Mouse (Mus musculus) mouse embryonic stem cell (cell line): ENCODE data around the gene Tprg.

ENCODE experiments used
- in situ Hi-C, 2 experiments: fragments of 300-500 bp; cut with MboI; formaldehyde crosslinking; loops; 1 replicate in 1 of 2; 3 replicates in 1 of 2; pipeline ENCODE4 v1.14.3; 2019 to 2020; ENCODE audit warnings: low sequenced_read_pairs in 2 of 2, low pct_unique_long_range_greater_than_20kb in 1 of 2, mixed read lengths in 1 of 2; ENCODE audit not compliant: unreplicated experiment in 1 of 2

The Tprg gene

DNA sequence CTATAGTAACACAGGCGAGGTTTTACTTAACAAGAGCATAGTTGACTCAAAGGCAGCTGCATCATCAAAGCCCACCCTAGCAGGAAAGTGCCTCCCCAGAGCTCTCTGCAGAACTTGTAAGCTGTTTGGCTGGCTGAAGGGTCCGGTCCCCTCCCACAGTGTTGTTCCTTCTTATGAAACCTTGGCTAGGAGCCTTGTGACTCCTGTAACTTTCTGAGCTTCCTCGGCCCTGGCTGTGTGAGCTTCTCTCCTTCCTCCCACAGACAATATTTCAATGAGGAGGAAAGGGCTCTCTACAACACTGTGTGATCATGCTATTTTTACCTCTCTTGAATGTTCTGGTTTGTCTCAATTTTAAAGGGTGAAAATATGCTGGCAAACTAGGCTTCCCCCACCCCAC lies 28.5 kb downstream of the Tprg start:
- in situ Hi-C loops: no loop called here

GRCm38 (mm10) chr16:25325631-25326238 lies 39.1 kb downstream of the Tprg start:
- in situ Hi-C loops: no loop called here

- in situ Hi-C loops: no loop called here
These were observed 46.9 kb downstream of the Tprg start for GRCm38 (mm10) chr16:25333279-25334219.

DNA sequence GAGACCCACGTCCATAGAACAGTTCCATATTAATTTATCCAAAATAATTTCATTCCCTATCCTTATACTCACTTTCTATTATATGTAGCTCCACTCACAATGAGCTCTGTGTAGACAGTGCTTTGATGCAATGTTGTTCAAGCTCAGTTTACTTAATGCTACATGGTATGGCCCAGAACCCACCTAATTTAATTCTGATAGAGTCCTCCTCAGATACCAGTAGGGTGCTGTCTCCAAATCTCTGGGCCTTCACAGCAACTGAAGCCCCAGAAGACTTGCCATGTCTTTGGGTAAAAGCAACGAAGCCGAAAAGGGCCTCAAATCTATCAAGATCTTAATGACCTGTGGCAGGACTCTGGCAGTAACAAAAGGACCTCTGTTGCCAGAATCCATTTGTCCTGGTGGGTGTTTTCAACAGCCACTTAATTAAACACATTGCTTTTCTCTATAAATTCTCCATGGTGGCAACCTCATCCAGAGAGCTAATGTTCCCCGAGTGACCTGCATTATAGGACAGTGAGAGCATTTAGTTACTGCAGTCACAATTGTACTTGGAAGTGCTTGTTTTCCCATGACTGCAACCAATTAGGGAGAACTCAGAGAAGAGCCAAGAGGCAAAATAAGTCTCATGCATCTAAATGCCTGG lies 48.6 kb downstream of the Tprg start:
- in situ Hi-C loops: no loop called here

- in situ Hi-C loops: loop anchor here in 1 of 2 experiments (25.0 kb wide), 1 partner anchor 613 kb away; no protein-coding TSS in a partner anchor
These were observed 63.0 kb downstream of the Tprg start for GRCm38 (mm10) chr16:25349626-25350025.

- in situ Hi-C loops: loop anchor here in 1 of 2 experiments (25.0 kb wide), 1 partner anchor 594 kb away; no protein-coding TSS in a partner anchor
These were observed 81.2 kb downstream of the Tprg start for GRCm38 (mm10) chr16:25367834-25368233.

DNA sequence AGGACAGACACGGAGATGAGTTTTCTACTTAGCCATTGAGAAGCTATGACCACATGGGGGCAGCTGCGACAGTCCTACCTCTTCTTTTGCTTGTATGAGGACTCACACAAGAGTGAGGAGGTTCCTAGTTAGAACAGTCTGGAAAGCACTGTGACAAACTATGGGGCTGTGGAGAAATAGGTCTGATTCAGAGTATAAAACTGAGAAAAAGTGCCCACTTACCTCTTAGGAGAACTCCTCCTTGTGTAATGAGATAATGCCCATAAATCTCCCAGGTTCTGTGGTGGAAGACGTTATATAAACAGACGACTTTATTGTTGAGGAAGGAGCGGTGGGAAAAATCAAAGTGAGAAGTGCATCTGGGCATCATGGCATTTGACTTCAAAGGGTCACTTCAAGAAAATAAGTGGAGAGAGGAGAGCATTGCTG lies 83.4 kb downstream of the Tprg start:
- in situ Hi-C loops: loop anchor here in 1 of 2 experiments (25.0 kb wide), 1 partner anchor 592 kb away; no protein-coding TSS in a partner anchor

DNA sequence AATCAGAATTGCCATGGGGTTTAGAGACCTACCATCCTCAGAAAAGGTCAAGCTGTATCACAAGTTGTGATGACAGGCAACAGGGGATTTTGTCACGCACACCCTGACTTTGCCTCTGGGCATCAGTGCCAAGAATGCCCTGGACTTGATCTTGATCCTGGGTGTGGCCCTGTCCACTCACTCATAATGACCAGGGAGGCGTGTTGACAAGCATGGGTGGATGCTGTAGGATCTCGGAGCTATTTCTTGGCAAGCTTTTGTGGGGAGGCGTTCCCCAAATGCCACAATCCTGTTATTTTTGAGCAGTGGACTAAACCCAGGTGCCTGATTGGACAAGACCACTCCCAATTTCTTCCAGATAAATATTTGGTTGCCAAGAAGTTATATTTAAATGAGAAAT lies 87.5 kb downstream of the Tprg start:
- in situ Hi-C loops: loop anchor here in 1 of 2 experiments (25.0 kb wide), 1 partner anchor 588 kb away; no protein-coding TSS in a partner anchor

DNA sequence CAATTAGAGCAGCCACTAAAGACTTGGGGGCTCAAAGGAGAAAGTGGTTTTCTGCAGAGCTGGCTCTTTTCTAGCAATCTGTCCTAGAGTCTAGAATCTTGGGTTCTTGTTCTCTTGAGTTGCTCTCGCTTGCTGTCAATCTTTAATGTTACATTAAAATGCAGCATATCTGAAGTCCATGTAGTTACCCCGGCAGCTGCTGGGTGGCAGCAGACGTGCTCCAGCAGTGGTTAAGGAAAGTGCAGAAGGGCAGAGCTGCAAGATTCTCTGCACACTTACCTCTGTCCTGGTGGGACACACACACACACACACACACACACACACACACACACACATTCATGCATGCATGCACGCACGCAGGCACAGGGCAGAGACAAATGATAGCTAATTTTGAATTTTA lies 88.2 kb downstream of the Tprg start:
- in situ Hi-C loops: loop anchor here in 1 of 2 experiments (25.0 kb wide), 1 partner anchor 588 kb away; no protein-coding TSS in a partner anchor

GRCm38 (mm10) chr16:25376720-25377373 lies 90.2 kb downstream of the Tprg start:
- in situ Hi-C loops: no loop called here

DNA sequence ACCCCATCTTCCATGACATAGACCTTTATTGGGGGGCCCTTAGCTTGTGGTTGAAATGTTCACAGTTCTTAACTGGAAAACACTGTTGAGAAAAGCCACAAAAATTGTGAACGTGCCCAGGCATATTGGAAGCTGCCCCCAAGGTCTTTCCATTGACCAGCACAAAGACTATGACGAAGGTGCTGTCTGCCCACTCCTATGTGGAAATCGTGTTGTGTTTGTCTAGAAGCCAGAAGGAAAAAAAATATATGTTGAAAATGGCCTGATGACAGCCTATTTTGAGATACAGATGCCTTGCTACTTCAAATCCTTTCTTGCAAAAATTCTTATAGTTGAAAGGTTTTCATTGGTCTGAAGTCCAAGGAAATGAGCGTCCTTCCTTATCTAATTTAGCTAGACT lies 91.1 kb downstream of the Tprg start:
- in situ Hi-C loops: no loop called here

DNA sequence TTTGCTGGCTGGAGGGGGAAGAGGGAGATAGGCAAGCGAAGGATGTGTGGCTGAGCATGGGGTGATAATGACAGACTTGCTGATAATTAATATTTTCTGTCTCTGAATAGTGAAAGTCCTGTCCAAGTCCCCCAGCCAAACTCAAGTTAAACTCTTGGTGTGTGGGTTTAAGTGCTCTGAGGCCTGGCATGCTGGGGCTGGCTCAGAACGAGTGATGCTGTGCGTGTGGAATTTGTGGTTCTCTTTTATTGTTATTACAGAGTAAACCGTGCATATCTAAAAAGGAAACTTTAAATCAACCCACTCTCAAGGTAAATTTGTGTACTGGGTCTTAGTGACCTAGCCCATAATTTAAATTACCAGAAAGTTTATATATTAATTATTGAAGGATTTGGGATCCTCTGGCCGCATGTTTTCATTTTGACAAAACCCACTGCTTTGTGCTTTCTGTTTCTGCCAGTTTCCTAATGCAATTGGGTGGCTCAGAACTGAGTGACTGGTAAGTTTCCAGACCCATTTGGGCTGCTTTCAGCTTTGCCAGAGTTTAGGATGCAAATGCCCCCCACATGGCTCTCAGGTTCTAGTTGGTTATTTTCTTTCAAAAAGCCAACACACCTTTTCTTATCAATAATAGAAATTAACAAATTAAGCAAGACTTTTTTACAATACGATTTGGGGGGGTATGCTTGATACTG lies 99.0 kb downstream of the Tprg start:
- in situ Hi-C loops: no loop called here

- in situ Hi-C loops: no loop called here
These were observed 108.1 kb downstream of the Tprg start for GRCm38 (mm10) chr16:25394676-25395075.

GRCm38 (mm10) chr16:25404156-25404555 lies 117.5 kb downstream of the Tprg start:
- in situ Hi-C loops: no loop called here

DNA sequence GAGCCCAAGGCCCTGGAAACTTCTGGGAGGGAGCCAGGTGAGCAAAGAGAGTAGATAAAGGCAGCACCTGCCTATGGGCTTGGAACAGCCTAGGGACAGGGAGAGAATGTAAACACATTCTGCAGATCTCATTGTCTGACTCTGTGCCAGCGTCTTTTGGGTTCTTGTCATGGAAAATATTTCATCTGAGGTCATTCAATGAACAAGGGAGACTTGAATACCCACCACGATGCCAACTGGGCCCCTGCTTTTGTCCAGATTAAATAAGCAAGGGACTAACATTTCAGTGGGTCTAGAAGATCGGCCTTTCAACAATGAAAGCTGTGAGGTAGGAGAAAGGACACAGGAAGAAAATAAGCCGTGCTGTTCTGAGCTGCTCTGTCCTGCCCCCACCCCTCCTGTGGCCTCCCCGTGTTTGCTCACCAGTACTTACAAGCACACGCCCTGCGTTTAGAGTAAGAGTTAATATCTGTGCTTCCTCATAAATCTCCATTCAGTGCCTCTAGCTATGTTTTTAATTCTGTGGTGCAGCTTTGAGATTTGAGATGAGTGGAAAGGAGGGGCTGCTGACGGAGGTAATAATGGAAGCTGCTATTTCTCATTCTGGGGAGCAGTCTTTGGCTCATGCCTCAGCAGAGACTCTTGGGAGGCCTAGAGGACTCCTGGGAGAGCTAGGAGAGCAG lies 120.7 kb downstream of the Tprg start:
- in situ Hi-C loops: no loop called here

- in situ Hi-C loops: no loop called here
These were observed 121.4 kb downstream of the Tprg start for GRCm38 (mm10) chr16:25408032-25408431.

DNA sequence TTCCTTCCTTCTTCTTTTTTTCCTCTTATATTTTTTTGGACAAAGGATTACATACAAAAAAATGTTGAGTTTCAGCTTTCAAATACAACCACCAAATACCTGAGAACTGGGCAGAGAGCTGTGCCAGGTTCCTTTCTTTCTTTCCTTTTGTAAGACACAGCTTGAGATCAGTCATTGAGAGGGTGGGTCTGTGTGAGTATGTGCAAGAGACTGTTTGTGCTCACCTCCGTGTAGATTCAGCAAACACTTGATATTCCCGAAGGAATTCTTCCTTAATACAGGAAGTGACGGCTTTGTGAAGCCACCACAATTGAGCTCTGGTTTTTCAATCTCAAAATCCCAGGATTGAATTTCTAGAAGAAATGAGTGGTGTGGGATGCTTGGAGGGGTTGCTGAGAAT lies 124.7 kb downstream of the Tprg start:
- in situ Hi-C loops: no loop called here
